8 mouse cellular contexts compared by ENCODE assay signal in genomic region chr10:20992665-20993064, GRCm38 (mm10). TPM values are rescaled to one million over a fixed set of nuclear protein-coding genes. Genes with fewer than 3 reads are reported as not detected.
A peak's percentile ranks its signal among the peaks of the same experiment; 100 is the strongest.
DNase-seq lines count a peak whose midpoint lies in the region; ATAC-seq lines count a peak whose summit lies in the region.
"Had no signal": no experiment of that assay in that cellular context is flagged by ENCODE, and none has a peak within 500 bp of the region (broad histone marks: within the 10 kb centered on the region; RNA-seq: fewer than 3 reads in every experiment).

No protein-coding gene starts in this region.

- ATAC-seq in hindbrain, embryonic 13.5 days (ENCODE audit: low FRiP score): peak; percentile 54; the same call in 1 of the 2 replicates
- ATAC-seq in liver, embryonic 16.5 days (ENCODE audit: low read depth): peak; percentile 43; the same call in 1 of the 2 replicates

- no peaks in the 10 kb centered on the region for H3K9me3 ChIP-seq in hindbrain, embryonic 13.5 days
- H3K9me3 ChIP-seq in liver, embryonic 16.5 days (replicated peaks; ENCODE audit: control insufficient read depth, low read length): no peaks in the 10 kb centered on the region
- H3K9me3 ChIP-seq: stomach, embryonic 15.5 days had no signal

- H3K27me3 ChIP-seq in hindbrain, embryonic 13.5 days: no peaks in the 10 kb centered on the region
- no peaks in the 10 kb centered on the region for H3K27me3 ChIP-seq in liver, embryonic 16.5 days (ENCODE audit: control insufficient read depth, insufficient read depth, low read depth, low read length)
- H3K27me3 ChIP-seq: stomach, embryonic 15.5 days had no signal

- H3K9ac ChIP-seq in hindbrain, embryonic 13.5 days: no peak overlapping the region
- no peak overlapping the region for H3K9ac ChIP-seq in liver, embryonic 16.5 days (ENCODE audit: low read depth, low read length)
- H3K9ac ChIP-seq: stomach, embryonic 15.5 days had no signal

- peaks cover 5% of the 10 kb centered on the region for H3K36me3 ChIP-seq in hindbrain, embryonic 13.5 days
- H3K36me3 ChIP-seq in liver, embryonic 16.5 days (ENCODE audit: control insufficient read depth, insufficient read depth): no peaks in the 10 kb centered on the region
- H3K36me3 ChIP-seq: stomach, embryonic 15.5 days had no signal

- DNase-seq in left cerebral cortex, adult 18-20 months (ENCODE audit: low spot score in 2 of 2): peak; percentile 33 to 35
- no peak for DNase-seq in left cerebral cortex, adult 8-10 months (ENCODE audit: low spot score in 2 of 2)
- peak; percentile 69 for DNase-seq in NIH3T3 (ENCODE audit: low read depth)
- DNase-seq in cerebellum, postnatal 25 days: peak; percentile 34 to 70
- peak; percentile 81 for DNase-seq in retina, embryonic 14.5 days (ENCODE audit: low spot score)

- 51% methylated on average over 1 of the region's 1 CpGs for WGBS in hindbrain, embryonic 13.5 days
- WGBS in liver, embryonic 16.5 days (ENCODE audit: insufficient replicate concordance): 7% methylated on average over 1 of the region's 1 CpGs

- peaks cover 5% of the 10 kb centered on the region; the same call in 1 of the 2 replicates for H3K4me1 ChIP-seq in hindbrain, embryonic 13.5 days (replicated peaks)
- H3K4me1 ChIP-seq in liver, embryonic 16.5 days (ENCODE audit: control insufficient read depth, low read depth, low read length): no peaks in the 10 kb centered on the region
- H3K4me1 ChIP-seq: stomach, embryonic 15.5 days had no signal

- H3K4me2 ChIP-seq in hindbrain, embryonic 13.5 days: no peak overlapping the region
- no peak overlapping the region for H3K4me2 ChIP-seq in liver, embryonic 16.5 days (ENCODE audit: low read depth, low read length)
- H3K4me2 ChIP-seq: stomach, embryonic 15.5 days had no signal

- no peak overlapping the region for H3K27ac ChIP-seq in hindbrain, embryonic 13.5 days
- no peak overlapping the region for H3K27ac ChIP-seq in liver, embryonic 16.5 days (ENCODE audit: low read length)
- H3K27ac ChIP-seq: stomach, embryonic 15.5 days had no signal

- H3K4me3 ChIP-seq in hindbrain, embryonic 13.5 days: no peak overlapping the region
- H3K4me3 ChIP-seq in liver, embryonic 16.5 days (ENCODE audit: low read depth, low read length): no peak overlapping the region
- H3K4me3 ChIP-seq: stomach, embryonic 15.5 days had no signal

RNA-seq across cellular contexts. Expression of gene Ahi1, which starts 40.3 kb away (rescaled TPM):
- 100 to 1,000 TPM; 163 to 187 TPM for total RNA-seq in left cerebral cortex, adult 18-20 months (2021)
- total RNA-seq in left cerebral cortex, adult 8-10 months (2022): 100 to 1,000 TPM; 172 to 216 (median 198) TPM
- polyA plus RNA-seq in hindbrain, embryonic 13.5 days (2015; fragmentation: Nextera tagmentation; extraction: Ambion mirVana): 59.5 and 60.1 TPM in 2 replicates
- 3.9 and 4.2 TPM in 2 replicates for polyA plus RNA-seq in liver, embryonic 16.5 days (2015; fragmentation: Nextera tagmentation; extraction: Ambion mirVana)

Comparison
In these comparisons a context has a peak if more than half of its experiments do, and no peak if none do; other contexts are left out.
1. DNase-seq: peak in left cerebral cortex, adult 18-20 months (2 of 2), NIH3T3 (single experiment), cerebellum, postnatal 25 days (2 of 2) and retina, embryonic 14.5 days (single experiment); none in left cerebral cortex, adult 8-10 months (0 of 2).